Mouse (Mus musculus): ENCODE results near the gene Tcf25. TPM values are rescaled to one million over a fixed set of nuclear protein-coding genes. Genes with fewer than 3 reads are reported as not detected.
"Not testable (repeated sequence)": the region's sequence is repeated elsewhere in the genome, so short reads cannot be mapped to it uniquely, and the experiment has no call there.

Tcf25 gene
- polyA plus RNA-seq, 1 experiment from 2014 or later = 394 TPM

DNA sequence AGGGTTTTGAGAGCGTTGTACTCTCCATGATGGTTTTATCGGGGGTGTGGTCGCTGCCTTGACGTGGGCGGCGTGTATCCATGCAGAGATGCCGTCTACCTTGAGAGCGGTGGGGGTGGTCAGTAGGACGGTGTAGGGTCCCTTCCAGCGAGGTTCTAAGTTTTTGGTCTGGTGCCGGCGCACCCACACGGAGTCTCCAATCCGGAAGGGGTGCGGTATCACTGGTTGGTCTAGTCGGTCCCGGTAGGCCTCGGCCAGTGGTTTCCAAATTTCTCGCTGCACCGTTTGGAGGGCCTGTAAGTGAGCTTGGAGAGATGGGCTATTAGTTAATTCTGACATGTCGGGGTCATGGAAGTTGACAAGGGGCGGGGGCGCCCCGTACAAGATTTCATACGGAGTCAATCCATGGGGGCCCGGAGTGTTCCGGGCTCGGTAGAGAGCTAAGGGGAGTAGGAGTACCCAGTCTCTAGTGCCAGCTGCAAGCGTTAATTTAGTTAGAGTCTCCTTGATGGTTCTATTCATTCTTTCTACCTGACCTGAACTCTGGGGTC lies 54.9 kb downstream of the Tcf25 start:
- Histone ChIP-seq H3K4me3 (ENCODE audit: low read depth, low read length) (no peak overlapping the region), H3K4me1 (ENCODE audit: control insufficient read depth, insufficient read depth, low read length) (no peaks in the 10 kb centered on the region), H3K9me3 (replicated peaks; ENCODE audit: control insufficient read depth, low read length, poor library complexity, severe bottlenecking) (peaks cover 25% of the 10 kb centered on the region), H3K27me3 (ENCODE audit: control insufficient read depth, insufficient read depth, low read depth, low read length) (no peaks in the 10 kb centered on the region), H3K9ac (ENCODE audit: low read depth, low read length) (no peak overlapping the region), H3K4me2 (ENCODE audit: low read length) (no peak overlapping the region), H3K36me3 (ENCODE audit: control insufficient read depth, insufficient read depth, low read length) (no peaks in the 10 kb centered on the region), H3K27ac (ENCODE audit: low read length) (no peak overlapping the region)
- 99% methylated on average over 29 of the region's 29 CpGs for WGBS
- no peak for ATAC-seq

DNA sequence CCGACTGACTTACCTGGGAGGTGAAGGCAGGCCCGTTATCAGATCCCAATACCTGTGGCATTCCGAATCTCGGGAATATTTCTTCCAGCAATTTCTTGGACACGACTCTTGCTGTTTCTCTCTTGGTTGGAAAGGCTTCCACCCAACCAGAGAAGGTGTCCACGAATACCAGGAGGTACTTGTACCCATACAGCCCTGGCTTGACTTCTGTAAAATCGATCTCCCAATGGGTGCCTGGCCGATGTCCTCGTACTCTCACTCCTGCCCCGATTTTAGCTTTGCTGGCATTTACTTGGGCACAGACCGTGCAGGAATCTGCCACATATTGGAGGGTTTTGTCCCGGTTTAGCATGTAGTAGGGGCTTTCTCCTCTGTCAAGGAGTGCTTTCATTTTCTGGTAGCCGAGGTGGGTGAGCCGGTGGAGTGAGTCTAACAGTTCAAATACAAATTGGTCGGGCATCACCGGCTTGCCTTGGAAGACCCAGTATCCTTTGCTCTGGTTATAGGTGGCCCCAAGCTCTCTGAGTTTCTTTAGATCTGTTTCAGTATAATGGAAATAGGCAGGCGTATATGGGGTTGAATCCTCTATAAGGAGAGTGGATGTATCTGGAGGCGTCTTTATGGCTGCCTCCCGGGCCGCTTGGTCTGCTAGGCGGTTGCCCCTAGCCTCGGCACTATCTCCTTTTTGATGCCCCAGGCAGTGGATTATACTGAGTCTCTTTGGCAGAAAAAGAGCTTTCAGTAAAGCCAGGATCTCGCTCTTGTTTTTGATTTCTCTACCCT lies 55.6 kb downstream of the Tcf25 start:
- ATAC-seq = no peak
- Histone ChIP-seq H3K4me3 (ENCODE audit: low read depth, low read length) (no peak overlapping the region), H3K9me3 (replicated peaks; ENCODE audit: control insufficient read depth, low read length, poor library complexity, severe bottlenecking) (peaks cover 25% of the 10 kb centered on the region), H3K4me2 (ENCODE audit: low read length) (no peak overlapping the region), H3K27me3 (ENCODE audit: control insufficient read depth, insufficient read depth, low read depth, low read length) (no peaks in the 10 kb centered on the region), H3K9ac (ENCODE audit: low read depth, low read length) (no peak overlapping the region), H3K27ac (ENCODE audit: low read length) (no peak overlapping the region), H3K4me1 (ENCODE audit: control insufficient read depth, insufficient read depth, low read length) (no peaks in the 10 kb centered on the region), H3K36me3 (ENCODE audit: control insufficient read depth, insufficient read depth, low read length) (no peaks in the 10 kb centered on the region)
- 95% methylated on average over 23 of the region's 23 CpGs for WGBS

DNA sequence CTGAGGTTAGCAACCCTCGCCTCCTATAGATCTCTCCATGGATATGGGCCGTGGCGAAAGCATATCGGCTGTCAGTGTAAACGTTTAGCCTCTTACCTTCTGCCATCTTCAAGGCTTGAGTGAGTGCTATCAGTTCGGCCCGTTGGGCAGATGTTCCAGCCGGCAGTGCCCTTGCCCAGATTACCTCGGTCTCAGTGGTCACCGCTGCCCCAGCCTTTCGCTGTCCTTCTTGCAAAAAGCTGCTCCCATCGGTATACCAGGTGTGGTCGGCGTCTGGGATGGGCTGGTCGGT lies 56.1 kb downstream of the Tcf25 start:
- not testable (repeated sequence) for H3K4me2 ChIP-seq (ENCODE audit: low read length)

DNA sequence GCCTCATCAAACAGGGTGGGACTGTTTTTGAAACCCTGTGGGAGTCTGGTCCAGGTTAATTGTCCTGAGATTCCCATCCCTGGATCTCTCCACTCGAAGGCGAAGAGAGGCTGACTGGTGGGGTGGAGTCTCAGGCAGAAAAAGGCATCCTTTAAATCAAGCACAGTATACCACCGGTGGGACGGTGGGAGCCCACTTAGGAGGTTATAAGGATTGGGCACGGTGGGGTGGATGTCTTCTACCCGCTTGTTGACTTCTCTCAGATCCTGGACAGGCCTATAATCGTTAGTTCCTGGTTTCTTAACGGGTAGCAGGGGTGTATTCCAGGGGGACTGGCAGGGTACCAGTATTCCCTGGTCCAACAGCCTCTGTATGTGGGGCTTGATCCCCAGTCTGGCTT lies 57.4 kb downstream of the Tcf25 start:
- H3K4me3 ChIP-seq (ENCODE audit: low read depth, low read length); H3K27me3 ChIP-seq (ENCODE audit: control insufficient read depth, insufficient read depth, low read depth, low read length); H3K36me3 ChIP-seq (ENCODE audit: control insufficient read depth, insufficient read depth, low read length); H3K9ac ChIP-seq (ENCODE audit: low read depth, low read length); H3K4me1 ChIP-seq (ENCODE audit: control insufficient read depth, insufficient read depth, low read length); H3K4me2 ChIP-seq (ENCODE audit: low read length); H3K27ac ChIP-seq (ENCODE audit: low read length); ATAC-seq: not testable (repeated sequence)
- WGBS = 95% methylated on average over 8 of the region's 8 CpGs
- peaks cover 25% of the 10 kb centered on the region for H3K9me3 ChIP-seq (replicated peaks; ENCODE audit: control insufficient read depth, low read length, poor library complexity, severe bottlenecking)

More for the DNA sequence above, 56.1 kb downstream of the Tcf25 start:
- ATAC-seq; H3K4me1 ChIP-seq (ENCODE audit: control insufficient read depth, insufficient read depth, low read length); H3K4me3 ChIP-seq (ENCODE audit: low read depth, low read length); H3K27me3 ChIP-seq (ENCODE audit: control insufficient read depth, insufficient read depth, low read depth, low read length); H3K36me3 ChIP-seq (ENCODE audit: control insufficient read depth, insufficient read depth, low read length); H3K9ac ChIP-seq (ENCODE audit: low read depth, low read length); H3K27ac ChIP-seq (ENCODE audit: low read length): not testable (repeated sequence)
- H3K9me3 ChIP-seq (replicated peaks; ENCODE audit: control insufficient read depth, low read length, poor library complexity, severe bottlenecking) = peaks cover 25% of the 10 kb centered on the region
- WGBS = 94% methylated on average over 14 of the region's 15 CpGs

DNA sequence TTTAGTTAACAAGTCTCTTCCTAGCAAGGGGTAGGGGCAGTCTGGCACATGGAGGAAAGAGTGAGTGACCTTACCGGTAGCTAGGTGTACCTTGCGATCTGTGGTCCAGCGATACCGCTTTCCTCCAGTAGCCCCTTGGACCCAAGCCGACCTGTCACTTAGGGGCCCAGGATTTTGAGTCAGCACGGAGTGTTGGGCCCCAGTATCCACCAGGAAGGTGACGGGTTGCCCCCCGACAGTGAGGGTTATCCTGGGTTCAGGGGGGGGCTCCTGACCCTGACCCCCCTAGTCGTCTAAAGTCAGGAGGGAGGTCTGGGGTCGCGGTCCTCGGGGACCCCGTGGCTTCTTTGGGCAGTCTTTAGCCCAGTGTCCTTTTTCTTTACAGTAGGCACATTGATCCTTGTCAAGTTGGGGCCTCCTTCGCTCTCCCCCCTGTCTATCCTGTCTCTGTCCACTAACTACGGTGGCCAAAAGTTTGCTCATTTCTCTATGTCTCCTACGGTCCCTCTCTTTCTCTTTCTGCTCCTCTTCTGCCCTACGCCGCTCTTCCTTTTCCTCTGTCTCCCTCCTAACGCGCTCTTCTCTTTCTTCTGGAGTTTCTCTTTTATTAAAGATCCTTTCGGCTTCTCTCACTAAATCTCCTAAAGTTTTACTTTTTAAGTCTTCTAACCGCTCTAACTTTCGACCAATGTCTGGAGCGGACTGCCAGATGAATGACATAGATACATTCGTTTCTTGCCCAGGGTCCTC lies 58.2 kb downstream of the Tcf25 start:
- no peak overlapping the region for H3K27ac ChIP-seq (ENCODE audit: low read length)
- ATAC-seq = no peak
- H3K9me3 ChIP-seq (replicated peaks; ENCODE audit: control insufficient read depth, low read length, poor library complexity, severe bottlenecking) = peaks cover 22% of the 10 kb centered on the region
- H3K36me3 ChIP-seq (ENCODE audit: control insufficient read depth, insufficient read depth, low read length) = no peaks in the 10 kb centered on the region
- H3K4me1 ChIP-seq (ENCODE audit: control insufficient read depth, insufficient read depth, low read length) = no peaks in the 10 kb centered on the region
- H3K9ac ChIP-seq (ENCODE audit: low read depth, low read length) = no peak overlapping the region
- H3K27me3 ChIP-seq (ENCODE audit: control insufficient read depth, insufficient read depth, low read depth, low read length) = no peaks in the 10 kb centered on the region
- no peak overlapping the region for H3K4me2 ChIP-seq (ENCODE audit: low read length)
- 97% methylated on average over 25 of the region's 25 CpGs for WGBS
- no peak overlapping the region for H3K4me3 ChIP-seq (ENCODE audit: low read depth, low read length)

DNA sequence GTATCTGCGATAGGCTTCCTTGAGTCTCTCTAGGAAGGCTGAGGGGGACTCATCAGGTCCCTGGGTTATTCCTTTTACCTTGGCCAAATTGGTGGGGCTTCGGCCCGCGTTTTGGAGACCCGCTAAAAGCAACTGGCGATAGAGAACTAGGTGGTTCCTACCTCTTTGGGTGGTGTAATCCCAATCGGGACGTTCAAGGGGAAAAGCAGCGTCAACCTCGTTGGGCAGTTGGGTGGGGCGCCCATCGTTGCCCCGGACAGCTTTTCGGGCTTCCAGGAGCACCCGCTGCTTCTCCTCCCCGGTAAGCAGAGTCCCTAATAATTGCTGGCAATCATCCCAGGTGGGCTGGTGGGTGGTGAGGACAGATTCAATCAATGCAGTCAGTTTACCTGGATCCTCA lies 58.8 kb downstream of the Tcf25 start:
- peaks cover 22% of the 10 kb centered on the region for H3K9me3 ChIP-seq (replicated peaks; ENCODE audit: control insufficient read depth, low read length, poor library complexity, severe bottlenecking)
- H3K4me3 ChIP-seq (ENCODE audit: low read depth, low read length) = no peak overlapping the region
- H3K27ac ChIP-seq (ENCODE audit: low read length) = no peak overlapping the region
- H3K36me3 ChIP-seq (ENCODE audit: control insufficient read depth, insufficient read depth, low read length) = no peaks in the 10 kb centered on the region
- no peak overlapping the region for H3K4me2 ChIP-seq (ENCODE audit: low read length)
- H3K9ac ChIP-seq (ENCODE audit: low read depth, low read length) = no peak overlapping the region
- H3K27me3 ChIP-seq (ENCODE audit: control insufficient read depth, insufficient read depth, low read depth, low read length) = no peaks in the 10 kb centered on the region
- ATAC-seq = no peak
- H3K4me1 ChIP-seq (ENCODE audit: control insufficient read depth, insufficient read depth, low read length) = no peaks in the 10 kb centered on the region
- WGBS = 96% methylated on average over 16 of the region's 16 CpGs

DNA sequence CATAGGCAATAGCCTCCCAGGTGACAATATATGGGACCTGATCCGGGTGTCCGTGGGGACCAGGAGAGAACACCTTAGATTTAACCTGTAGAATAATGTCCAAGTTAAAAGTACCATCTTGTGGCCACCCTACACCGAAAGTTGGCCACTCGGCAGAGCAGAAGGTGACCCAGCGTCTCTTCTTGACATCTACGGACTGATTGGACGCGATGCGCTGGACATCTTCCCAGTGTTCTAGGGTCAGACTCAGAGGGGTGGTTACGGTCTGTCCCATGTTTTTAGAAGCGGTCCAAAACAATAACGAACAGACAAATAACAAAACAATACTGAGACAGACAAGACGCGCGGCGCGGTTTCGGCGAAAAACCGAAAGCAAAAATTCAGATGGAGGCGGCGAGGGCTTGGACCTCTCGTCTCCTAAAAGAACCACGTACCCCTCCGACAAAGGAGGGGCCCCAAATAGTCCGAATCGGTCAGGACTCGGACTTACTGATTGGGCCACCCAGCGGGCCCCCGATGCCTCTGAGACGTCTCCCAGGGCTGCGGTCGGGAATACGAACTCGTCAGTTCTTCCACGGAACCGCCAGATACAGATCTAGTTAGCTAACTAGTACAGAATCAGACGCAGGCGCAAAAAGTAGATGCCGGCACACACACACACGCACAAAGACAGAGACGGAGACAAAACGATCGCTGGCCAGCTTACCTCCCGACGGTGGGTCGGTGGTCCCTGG lies 59.9 kb downstream of the Tcf25 start:
- not testable (repeated sequence) for H3K4me1 ChIP-seq (ENCODE audit: control insufficient read depth, insufficient read depth, low read length); ATAC-seq; H3K27me3 ChIP-seq (ENCODE audit: control insufficient read depth, insufficient read depth, low read depth, low read length); H3K9ac ChIP-seq (ENCODE audit: low read depth, low read length); H3K27ac ChIP-seq (ENCODE audit: low read length); H3K4me3 ChIP-seq (ENCODE audit: low read depth, low read length); H3K4me2 ChIP-seq (ENCODE audit: low read length); H3K36me3 ChIP-seq (ENCODE audit: control insufficient read depth, insufficient read depth, low read length)
- H3K9me3 ChIP-seq (replicated peaks; ENCODE audit: control insufficient read depth, low read length, poor library complexity, severe bottlenecking) = peaks cover 13% of the 10 kb centered on the region; the same call in 1 of the 2 replicates
- 98% methylated on average over 43 of the region's 47 CpGs for WGBS

DNA sequence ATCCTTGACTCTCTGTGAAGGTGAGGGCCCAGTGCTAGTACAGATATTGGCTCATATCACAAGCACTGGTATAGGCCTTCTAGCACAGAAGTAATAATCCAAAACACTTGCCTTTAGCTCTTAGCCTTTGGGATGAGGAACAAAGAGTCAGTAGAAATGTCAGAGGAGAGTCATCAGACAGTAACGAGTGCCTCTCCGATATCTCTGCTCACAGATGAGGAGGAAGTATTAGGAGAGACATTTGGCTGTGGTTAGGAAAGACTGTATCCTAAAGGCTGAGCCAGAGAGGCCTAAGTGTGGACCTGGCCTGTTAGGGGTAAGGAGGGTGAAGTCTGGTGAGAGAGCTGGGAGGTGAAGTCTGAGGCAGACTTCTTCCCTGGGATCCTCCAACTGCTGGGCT lies 68.2 kb downstream of the Tcf25 start:
- no peak overlapping the region for H3K4me2 ChIP-seq (ENCODE audit: low read length)

More for the DNA sequence above, 68.2 kb downstream of the Tcf25 start:
- Histone ChIP-seq H3K4me1 (ENCODE audit: control insufficient read depth, insufficient read depth, low read length) (peaks cover 7% of the 10 kb centered on the region), H3K4me3 (ENCODE audit: low read depth, low read length) (no peak overlapping the region), H3K27ac (ENCODE audit: low read length) (no peak overlapping the region), H3K9ac (ENCODE audit: low read depth, low read length) (no peak overlapping the region), H3K9me3 (replicated peaks; ENCODE audit: control insufficient read depth, low read length, poor library complexity, severe bottlenecking) (no peaks in the 10 kb centered on the region), H3K36me3 (ENCODE audit: control insufficient read depth, insufficient read depth, low read length) (0 out of 2 replicates have a peak, but pooled peaks cover 2% of the 10 kb centered on the region), H3K27me3 (ENCODE audit: control insufficient read depth, insufficient read depth, low read depth, low read length) (no peaks in the 10 kb centered on the region)
- ATAC-seq = no peak
- WGBS = 92% methylated on average over 2 of the region's 2 CpGs

Data from midbrain, embryonic 16.5 days (tissue).